Mouse (Mus musculus): ENCODE results near the gene Zfp874a. TPM values are rescaled to one million over a fixed set of nuclear protein-coding genes. Genes with fewer than 3 reads are reported as not detected.
"Not testable (repeated sequence)": the region's sequence is repeated elsewhere in the genome, so short reads cannot be mapped to it uniquely, and the experiment has no call there.

Gene Zfp874a
- polyA plus RNA-seq, 1 experiment, result not detected

GRCm38 (mm10) chr13:67452021-67452309, 541 bp upstream of the Zfp874a start:
- 4% methylated on average over 3 of the region's 3 CpGs for WGBS
- H3K27ac ChIP-seq (ENCODE audit: insufficient read depth, low read depth, low read length), result no peak overlapping the region
- 0 out of 2 replicates have a peak overlapping the region, but pooled peaks have one; percentile 5 for H3K4me3 ChIP-seq (ENCODE audit: insufficient read depth, low read depth, low read length)

GRCm38 (mm10) chr13:67437095-67437494, 14.3 kb downstream of the Zfp874a start:
- not testable (repeated sequence) for H3K4me3 ChIP-seq (ENCODE audit: insufficient read depth, low read depth, low read length); H3K4me1 ChIP-seq (ENCODE audit: control insufficient read depth, insufficient read depth, low read length); H3K27ac ChIP-seq (ENCODE audit: insufficient read depth, low read depth, low read length)
- WGBS, result 76% methylated on average over 1 of the region's 3 CpGs

More at GRCm38 (mm10) chr13:67452021-67452309, 541 bp upstream of the Zfp874a start:
- no peak for TF ChIP-seq CTCF (IDR thresholded peaks at IDR 0.05; ENCODE audit: insufficient read depth, low read depth, low read length)
- no peak for TF ChIP-seq POLR2A (IDR thresholded peaks at IDR 0.05; ENCODE audit: insufficient read depth, low read depth, low read length)
- H3K4me1 ChIP-seq (ENCODE audit: control insufficient read depth, insufficient read depth, low read length), result peaks cover 6% of the 10 kb centered on the region; the same call in 1 of the 2 replicates

- Histone ChIP-seq H3K4me1 (ENCODE audit: control insufficient read depth, insufficient read depth, low read length) (no peaks in the 10 kb centered on the region), H3K27ac (ENCODE audit: insufficient read depth, low read depth, low read length) (no peak overlapping the region), H3K4me3 (ENCODE audit: insufficient read depth, low read depth, low read length) (no peak overlapping the region)
- TF ChIP-seq CTCF (IDR thresholded peaks at IDR 0.05; ENCODE audit: insufficient read depth, low read depth, low read length) (no peak), POLR2A (IDR thresholded peaks at IDR 0.05; ENCODE audit: insufficient read depth, low read depth, low read length) (no peak)
- 42% methylated on average over 3 of the region's 3 CpGs for WGBS
These were observed 23.3 kb downstream of the Zfp874a start for GRCm38 (mm10) chr13:67428116-67428515.

- not testable (repeated sequence) for H3K27ac ChIP-seq (ENCODE audit: insufficient read depth, low read depth, low read length); H3K4me1 ChIP-seq (ENCODE audit: control insufficient read depth, insufficient read depth, low read length); H3K4me3 ChIP-seq (ENCODE audit: insufficient read depth, low read depth, low read length)
These were observed 25.7 kb downstream of the Zfp874a start for GRCm38 (mm10) chr13:67425699-67426098.

- H3K4me3 ChIP-seq (ENCODE audit: insufficient read depth, low read depth, low read length); H3K4me1 ChIP-seq (ENCODE audit: control insufficient read depth, insufficient read depth, low read length); H3K27ac ChIP-seq (ENCODE audit: insufficient read depth, low read depth, low read length): not testable (repeated sequence)
- 82% methylated on average over 2 of the region's 2 CpGs for WGBS
These were observed 28.9 kb downstream of the Zfp874a start for GRCm38 (mm10) chr13:67422532-67422931.

- 2% methylated on average over 22 of the region's 22 CpGs for whole genome bisulfite sequencing
- no peak for TF ChIP-seq POLR2A (IDR thresholded peaks at IDR 0.05; ENCODE audit: insufficient read depth, low read depth, low read length)
- no peak for TF ChIP-seq CTCF (IDR thresholded peaks at IDR 0.05; ENCODE audit: insufficient read depth, low read depth, low read length)
These were observed 30.1 kb downstream of the Zfp874a start, which contains the start of gene Zfp459 for GRCm38 (mm10) chr13:67421207-67421857. Zfp459 (minus strand) TSS chr13:67421418.

DNA sequence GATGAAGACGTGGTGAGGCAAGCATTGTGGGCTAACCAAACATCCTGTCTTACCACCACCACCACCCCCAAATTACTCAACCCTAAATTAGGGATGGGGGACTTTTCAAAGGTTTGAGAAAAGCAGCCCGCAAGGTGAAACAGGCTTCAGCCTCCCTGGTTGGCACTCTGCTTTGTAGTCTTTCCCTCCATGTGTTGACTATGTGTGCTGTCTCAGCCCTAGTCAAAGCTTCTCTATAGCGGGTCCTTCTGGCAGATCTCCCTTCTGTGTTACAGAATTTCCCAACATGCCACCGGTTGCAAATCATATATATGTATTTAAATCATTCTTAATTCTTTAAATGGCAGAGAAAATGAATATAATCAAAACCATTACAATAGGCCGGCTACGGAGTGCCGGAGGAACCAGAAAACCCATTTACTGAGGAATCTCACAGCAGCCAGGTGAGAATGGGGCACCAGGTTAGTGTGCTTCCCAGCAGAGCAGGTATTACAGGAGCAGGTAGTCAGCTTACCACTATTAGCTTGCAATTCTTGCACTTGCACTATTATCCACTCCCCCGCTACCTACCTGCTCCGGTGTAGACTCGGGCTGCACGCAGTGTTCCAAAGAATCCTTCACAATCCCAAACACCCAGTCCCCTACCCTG, 30.7 kb downstream of the Zfp874a start:
- no peak for TF ChIP-seq POLR2A (IDR thresholded peaks at IDR 0.05; ENCODE audit: insufficient read depth, low read depth, low read length)
- peak overlapping the region; percentile 51 for H3K4me3 ChIP-seq (ENCODE audit: insufficient read depth, low read depth, low read length)
- WGBS, result 32% methylated on average over 11 of the region's 11 CpGs
- H3K4me1 ChIP-seq (ENCODE audit: control insufficient read depth, insufficient read depth, low read length), result no peaks in the 10 kb centered on the region
- no peak overlapping the region for H3K27ac ChIP-seq (ENCODE audit: insufficient read depth, low read depth, low read length)

More at GRCm38 (mm10) chr13:67421207-67421857, 30.1 kb downstream of the Zfp874a start, which contains the start of gene Zfp459:
- peak within 1 kb of the TSS; percentile 51 for H3K4me3 ChIP-seq (ENCODE audit: insufficient read depth, low read depth, low read length)
- no peak within 1 kb of the TSS for H3K27ac ChIP-seq (ENCODE audit: insufficient read depth, low read depth, low read length)
- H3K4me1 ChIP-seq (ENCODE audit: control insufficient read depth, insufficient read depth, low read length), result no peaks in the 10 kb centered on the region

- H3K27ac ChIP-seq (ENCODE audit: insufficient read depth, low read depth, low read length), result no peak overlapping the region
- H3K4me3 ChIP-seq (ENCODE audit: insufficient read depth, low read depth, low read length), result no peak overlapping the region
- H3K4me1 ChIP-seq (ENCODE audit: control insufficient read depth, insufficient read depth, low read length), result no peaks in the 10 kb centered on the region
- TF ChIP-seq CTCF (IDR thresholded peaks at IDR 0.05; ENCODE audit: insufficient read depth, low read depth, low read length), result no peak
- TF ChIP-seq POLR2A (IDR thresholded peaks at IDR 0.05; ENCODE audit: insufficient read depth, low read depth, low read length), result no peak
- WGBS, result 84% methylated on average over 3 of the region's 3 CpGs
These were observed 34.6 kb downstream of the Zfp874a start for GRCm38 (mm10) chr13:67416811-67417210.

DNA sequence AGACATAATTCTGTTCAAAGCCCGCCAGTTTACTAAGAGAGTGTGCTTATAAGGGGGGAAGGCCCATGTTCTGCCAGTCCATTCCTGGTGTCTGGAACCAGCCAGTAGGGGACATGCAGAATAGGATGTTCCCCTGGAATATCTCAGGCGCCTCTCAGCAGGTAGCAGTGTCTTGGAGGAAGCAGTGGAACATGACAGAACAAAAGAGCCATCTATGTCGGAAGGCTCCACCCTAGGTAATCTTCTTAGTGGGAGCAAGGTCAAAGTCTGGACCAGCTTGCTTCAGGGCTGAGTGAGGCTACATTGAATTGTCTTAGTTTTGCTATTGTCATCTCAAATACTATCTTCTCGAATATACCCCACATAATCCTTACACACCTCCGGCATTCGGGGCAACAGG, 35.7 kb downstream of the Zfp874a start:
- Histone ChIP-seq H3K4me1 (ENCODE audit: control insufficient read depth, insufficient read depth, low read length) (no peaks in the 10 kb centered on the region), H3K27ac (ENCODE audit: insufficient read depth, low read depth, low read length) (no peak overlapping the region), H3K4me3 (ENCODE audit: insufficient read depth, low read depth, low read length) (no peak overlapping the region)
- WGBS, result 95% methylated on average over 6 of the region's 6 CpGs
- no peak for TF ChIP-seq CTCF (IDR thresholded peaks at IDR 0.05; ENCODE audit: insufficient read depth, low read depth, low read length)

GRCm38 (mm10) chr13:67413634-67414033, 37.8 kb downstream of the Zfp874a start:
- not testable (repeated sequence) for H3K4me1 ChIP-seq (ENCODE audit: control insufficient read depth, insufficient read depth, low read length); H3K4me3 ChIP-seq (ENCODE audit: insufficient read depth, low read depth, low read length)
- 50% methylated on average over 3 of the region's 3 CpGs for WGBS

More at GRCm38 (mm10) chr13:67413634-67414033, 37.8 kb downstream of the Zfp874a start:
- not testable (repeated sequence) for H3K27ac ChIP-seq (ENCODE audit: insufficient read depth, low read depth, low read length)
